Mouse (Mus musculus) neural tube, embryonic 12.5 days (tissue): ENCODE results near the gene Popdc2. TPM values are rescaled to one million over a fixed set of nuclear protein-coding genes. Genes with fewer than 3 reads are reported as not detected.

Experiments used
- ATAC-seq: fragments of 200-750 bp; cut with Nextera tagmentation; 2 replicates; pipeline ENCODE4 v1.8.0; 2017; ENCODE audit warnings: low read depth, mild to moderate bottlenecking, moderate TSS enrichment, moderate library complexity; ENCODE audit not compliant: low FRiP score
- H3K27ac ChIP-seq: fragments of 300-500 bp; sonication (generic); 2 replicates; pipeline ENCODE4 v1.5.1; 2016
- H3K27me3 ChIP-seq: fragments of 300-500 bp; sonication (generic); replicated peaks from 2 replicates; pipeline ENCODE4 v1.6.1; 2016; ENCODE audit warnings: mild to moderate bottlenecking
- H3K36me3 ChIP-seq: fragments of 300-500 bp; sonication (generic); 2 replicates; pipeline ENCODE4 v1.6.1; 2016; ENCODE audit warnings: mild to moderate bottlenecking
- H3K4me1 ChIP-seq: fragments of 300-500 bp; sonication (generic); 2 replicates; pipeline ENCODE4 v1.6.1; 2016
- H3K4me2 ChIP-seq: fragments of 300-500 bp; sonication (generic); replicated peaks from 2 replicates; pipeline ENCODE4 v1.6.1; 2016; ENCODE audit warnings: mild to moderate bottlenecking
- H3K4me3 ChIP-seq: fragments of 300-500 bp; sonication (generic); 2 replicates; pipeline ENCODE4 v1.5.1; 2016
- H3K9ac ChIP-seq: fragments of 300-500 bp; sonication (generic); 2 replicates; pipeline ENCODE4 v1.6.1; 2016; ENCODE audit warnings: mild to moderate bottlenecking
- H3K9me3 ChIP-seq: fragments of 300-500 bp; sonication (generic); 2 replicates; pipeline ENCODE4 v1.6.1; 2016; ENCODE audit warnings: mild to moderate bottlenecking
- WGBS: fragments of 180-500 bp; shearing (Covaris S2); methylation state at CpG from one replicate; pipeline ENCODE4 v1.1.7; 2016; 5-methylcytosine and 5-hydroxymethylcytosine counted together
- polyA plus RNA-seq: library from polyadenylated mRNA; unstranded; fragments of >200 nt; fragmentation: Nextera tagmentation; extraction: Ambion mirVana; gene quantifications from 2 replicates; pipeline ENCODE4 v1.2.1, GENCODE M21; 2016

Popdc2 gene
- polyA plus RNA-seq, 1 experiment from 2014 or later, result 0.94 TPM

- Histone ChIP-seq H3K4me3 (no peak overlapping the region), H3K4me2 (no peak overlapping the region), H3K27ac (no peak overlapping the region), H3K9me3 (no peaks in the 10 kb centered on the region), H3K9ac (no peak overlapping the region), H3K4me1 (peaks cover 6% of the 10 kb centered on the region; the same call in 1 of the 2 replicates), H3K36me3 (no peaks in the 10 kb centered on the region), H3K27me3 (no peaks in the 10 kb centered on the region)
- no peak for ATAC-seq
- WGBS, result 88% methylated on average over 15 of the region's 15 CpGs
These were observed 9.8 kb downstream of the Popdc2 start for GRCm38 (mm10) chr16:38371705-38372296.

GRCm38 (mm10) chr16:38372876-38373275 is 10.9 kb downstream of the Popdc2 start:
- Histone ChIP-seq H3K27me3 (no peaks in the 10 kb centered on the region), H3K4me3 (no peak overlapping the region), H3K36me3 (no peaks in the 10 kb centered on the region), H3K4me2 (no peak overlapping the region), H3K27ac (no peak overlapping the region), H3K9me3 (no peaks in the 10 kb centered on the region), H3K9ac (no peak overlapping the region), H3K4me1 (peaks cover 6% of the 10 kb centered on the region; the same call in 1 of the 2 replicates)
- WGBS, result 86% methylated on average over 4 of the region's 4 CpGs
- ATAC-seq, result no peak

GRCm38 (mm10) chr16:38373439-38373838 is 11.4 kb downstream of the Popdc2 start:
- Histone ChIP-seq H3K36me3 (no peaks in the 10 kb centered on the region), H3K4me3 (no peak overlapping the region)
- WGBS, result 86% methylated on average over 10 of the region's 10 CpGs

GRCm38 (mm10) chr16:38373941-38374340 is 11.9 kb downstream of the Popdc2 start:
- no peaks in the 10 kb centered on the region for H3K9me3 ChIP-seq
- WGBS, result 89% methylated on average over 16 of the region's 16 CpGs
- H3K27me3 ChIP-seq, result no peaks in the 10 kb centered on the region
- H3K36me3 ChIP-seq, result no peaks in the 10 kb centered on the region
- H3K27ac ChIP-seq, result no peak overlapping the region
- 0 out of 2 replicates have a peak overlapping the region, but pooled peaks have one; percentile 9 for H3K4me2 ChIP-seq
- H3K4me3 ChIP-seq, result no peak overlapping the region
- no peak overlapping the region for H3K9ac ChIP-seq
- peaks cover 6% of the 10 kb centered on the region; the same call in 1 of the 2 replicates for H3K4me1 ChIP-seq
- no peak for ATAC-seq

More at GRCm38 (mm10) chr16:38373439-38373838, 11.4 kb downstream of the Popdc2 start:
- peaks cover 6% of the 10 kb centered on the region; the same call in 1 of the 2 replicates for H3K4me1 ChIP-seq
- H3K9me3 ChIP-seq, result no peaks in the 10 kb centered on the region
- no peak overlapping the region for H3K4me2 ChIP-seq
- H3K27ac ChIP-seq, result no peak overlapping the region
- no peak for ATAC-seq
- no peaks in the 10 kb centered on the region for H3K27me3 ChIP-seq
- H3K9ac ChIP-seq, result no peak overlapping the region

- no peak overlapping the region for H3K27ac ChIP-seq
- H3K4me1 ChIP-seq, result peaks cover 6% of the 10 kb centered on the region; the same call in 1 of the 2 replicates
- no peaks in the 10 kb centered on the region for H3K27me3 ChIP-seq
- no peak overlapping the region for H3K4me3 ChIP-seq
- ATAC-seq, result no peak
- whole genome bisulfite sequencing, result 84% methylated on average over 10 of the region's 10 CpGs
- no peak overlapping the region for H3K9ac ChIP-seq
- 0 out of 2 replicates have a peak overlapping the region, but pooled peaks have one; percentile 9 for H3K4me2 ChIP-seq
- H3K9me3 ChIP-seq, result no peaks in the 10 kb centered on the region
- no peaks in the 10 kb centered on the region for H3K36me3 ChIP-seq
These were observed 12.6 kb downstream of the Popdc2 start for GRCm38 (mm10) chr16:38374379-38375140.

GRCm38 (mm10) chr16:38375182-38375581 is 13.2 kb downstream of the Popdc2 start:
- Histone ChIP-seq H3K27ac (no peak overlapping the region), H3K9ac (no peak overlapping the region), H3K4me1 (peaks cover 6% of the 10 kb centered on the region; the same call in 1 of the 2 replicates), H3K27me3 (no peaks in the 10 kb centered on the region), H3K4me3 (no peak overlapping the region), H3K4me2 (no peak overlapping the region), H3K9me3 (no peaks in the 10 kb centered on the region), H3K36me3 (no peaks in the 10 kb centered on the region)
- 88% methylated on average over 7 of the region's 7 CpGs for WGBS
- no peak for ATAC-seq

- Histone ChIP-seq H3K9ac (peak overlapping the region; percentile 47; the same call in 1 of the 2 replicates), H3K27ac (no peak overlapping the region), H3K36me3 (no peaks in the 10 kb centered on the region), H3K4me2 (peak overlapping the region; percentile 53), H3K27me3 (no peaks in the 10 kb centered on the region), H3K4me3 (peak overlapping the region; percentile 15; the same call in 1 of the 2 replicates), H3K9me3 (no peaks in the 10 kb centered on the region), H3K4me1 (peaks cover 6% of the 10 kb centered on the region; the same call in 1 of the 2 replicates)
- peak; percentile 83 for ATAC-seq
- WGBS, result 40% methylated on average over 17 of the region's 17 CpGs
These were observed 14.3 kb downstream of the Popdc2 start for GRCm38 (mm10) chr16:38376163-38376840.

- H3K4me3 ChIP-seq, result 0 out of 2 replicates have a peak overlapping the region, but pooled peaks have one; percentile 15
- H3K36me3 ChIP-seq, result no peaks in the 10 kb centered on the region
- WGBS, result 69% methylated on average over 8 of the region's 8 CpGs
- peak overlapping the region; percentile 53 for H3K4me2 ChIP-seq
- H3K27me3 ChIP-seq, result no peaks in the 10 kb centered on the region
- no peaks in the 10 kb centered on the region for H3K9me3 ChIP-seq
- peak overlapping the region; percentile 47; the same call in 1 of the 2 replicates for H3K9ac ChIP-seq
- peak; percentile 39 for ATAC-seq
- H3K4me1 ChIP-seq, result peaks cover 6% of the 10 kb centered on the region; the same call in 1 of the 2 replicates
- no peak overlapping the region for H3K27ac ChIP-seq
These were observed 14.8 kb downstream of the Popdc2 start for GRCm38 (mm10) chr16:38376841-38377249.

GRCm38 (mm10) chr16:38377546-38377945 is 15.5 kb downstream of the Popdc2 start:
- no peak for ATAC-seq
- no peak overlapping the region for H3K9ac ChIP-seq
- no peak overlapping the region for H3K4me2 ChIP-seq
- no peak overlapping the region for H3K27ac ChIP-seq
- no peak overlapping the region for H3K4me3 ChIP-seq
- no peaks in the 10 kb centered on the region for H3K36me3 ChIP-seq
- H3K4me1 ChIP-seq, result peaks cover 6% of the 10 kb centered on the region; the same call in 1 of the 2 replicates
- no peaks in the 10 kb centered on the region for H3K9me3 ChIP-seq
- 81% methylated on average over 6 of the region's 6 CpGs for WGBS
- H3K27me3 ChIP-seq, result no peaks in the 10 kb centered on the region

GRCm38 (mm10) chr16:38378591-38378990 is 16.6 kb downstream of the Popdc2 start:
- no peaks in the 10 kb centered on the region for H3K9me3 ChIP-seq

GRCm38 (mm10) chr16:38379088-38379487 is 17.1 kb downstream of the Popdc2 start:
- Histone ChIP-seq H3K36me3 (no peaks in the 10 kb centered on the region), H3K4me1 (peaks cover 6% of the 10 kb centered on the region; the same call in 1 of the 2 replicates), H3K27ac (no peak overlapping the region), H3K4me2 (no peak overlapping the region), H3K27me3 (no peaks in the 10 kb centered on the region), H3K4me3 (no peak overlapping the region), H3K9me3 (no peaks in the 10 kb centered on the region), H3K9ac (no peak overlapping the region)
- no peak for ATAC-seq
- WGBS, result 58% methylated on average over 6 of the region's 6 CpGs

More at GRCm38 (mm10) chr16:38378591-38378990, 16.6 kb downstream of the Popdc2 start:
- Histone ChIP-seq H3K27ac (no peak overlapping the region), H3K9ac (no peak overlapping the region), H3K4me2 (no peak overlapping the region), H3K36me3 (no peaks in the 10 kb centered on the region), H3K4me1 (peaks cover 6% of the 10 kb centered on the region; the same call in 1 of the 2 replicates), H3K4me3 (no peak overlapping the region), H3K27me3 (no peaks in the 10 kb centered on the region)
- ATAC-seq, result no peak
- 79% methylated on average over 6 of the region's 6 CpGs for WGBS

- H3K27me3 ChIP-seq, result no peaks in the 10 kb centered on the region
- no peaks in the 10 kb centered on the region for H3K36me3 ChIP-seq
- no peaks in the 10 kb centered on the region for H3K9me3 ChIP-seq
- H3K27ac ChIP-seq, result no peak overlapping the region
- H3K9ac ChIP-seq, result no peak overlapping the region
- ATAC-seq, result no peak
- H3K4me1 ChIP-seq, result peaks cover 6% of the 10 kb centered on the region; the same call in 1 of the 2 replicates
- WGBS, result 17% methylated on average over 3 of the region's 3 CpGs
- H3K4me3 ChIP-seq, result no peak overlapping the region
- H3K4me2 ChIP-seq, result no peak overlapping the region
These were observed 17.5 kb downstream of the Popdc2 start for GRCm38 (mm10) chr16:38379493-38379892.
